Mouse (Mus musculus) embryonic fibroblast, embryonic 13.5 days (primary cell): ENCODE measurements at regions not wholly inside any gene's neighbourhood (a gene's known extent, or its start where the extent isn't known, plus 50 kb on each side); places are given as distances from the start of the nearest gene placed in this dataset.

Experiments used
- CTCF ChIP-seq: IDR thresholded peaks from 2 replicates; pipeline ENCODE4 v1.5.1; 2011; ENCODE audit warnings: mild to moderate bottlenecking, control low read depth, low read length, moderate library complexity, borderline replicate concordance; ENCODE audit not compliant: insufficient read depth
- POLR2A ChIP-seq: IDR thresholded peaks from 2 replicates; pipeline ENCODE4 v1.6.1; 2011; ENCODE audit warnings: low read depth, mild to moderate bottlenecking, control low read depth, low read length, moderate library complexity

- TF ChIP-seq POLR2A, result no peak
- TF ChIP-seq CTCF, result no peak
Measured at GRCm38 (mm10) chr17:62048989-62049388, 832.1 kb downstream of the Efna5 start.
